ENCODE assay signal across 1 mouse cellular context in the genomic region with DNA sequence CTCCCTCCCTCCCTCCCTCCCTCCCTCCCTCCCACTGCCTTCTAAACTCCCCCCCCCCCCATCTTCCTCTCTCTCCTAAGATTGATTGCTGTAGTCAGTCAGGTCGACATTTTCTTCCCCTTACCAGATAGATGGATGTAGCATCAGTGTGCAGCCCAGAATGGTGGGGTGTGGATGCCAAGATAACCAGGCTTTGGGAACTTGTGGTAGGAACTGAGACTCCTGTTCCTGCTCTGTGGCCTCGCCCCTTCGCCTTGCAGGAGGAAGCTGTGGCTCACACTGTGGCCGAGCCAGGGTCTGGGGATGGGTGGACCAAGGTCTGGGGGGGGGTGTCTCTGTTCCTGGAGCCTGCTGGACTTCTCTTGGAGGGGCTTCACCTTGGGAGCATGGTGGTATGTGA.
TF ChIP-seq lines count a peak whose summit lies in the region.

No protein-coding gene starts in this region.

TF ChIP-seq in MEL, 35 proteins besides CTCF, POLR2A, EP300 and RAD21 (continued from another document):
- TF ChIP-seq SIN3A (IDR thresholded peaks at IDR 0.05; ENCODE audit: low read length) (peak; percentile 24; the same call in 1 of the 2 replicates), KAT2A (conservative IDR thresholded peaks at IDR 0.05; ENCODE audit: low read depth, low read length) (no peak), CHD2 (IDR thresholded peaks at IDR 0.05; ENCODE audit: low read length) (no peak), NRF1 (IDR thresholded peaks at IDR 0.05; ENCODE audit: insufficient read depth, low read depth, low read length, poor library complexity, severe bottlenecking) (no peak), MXI1 (IDR thresholded peaks at IDR 0.05; ENCODE audit: low read depth, low read length) (no peak), ZKSCAN1 (IDR thresholded peaks at IDR 0.05; ENCODE audit: low read depth, low read length) (no peak)
